Mouse (Mus musculus) layer of hippocampus, postnatal 14 days (tissue): Measurements from ENCODE around the gene 1700123L14Rik. TPM values are rescaled to one million over a fixed set of nuclear protein-coding genes. Genes with fewer than 3 reads are reported as not detected.
"Not testable (repeated sequence)": the region's sequence is repeated elsewhere in the genome, so short reads cannot be mapped to it uniquely, and the experiment has no call there.

Experiments
- DNase-seq, 2 experiments: peaks; one replicate each; pipeline ENCODE4 v3.0.0; 2021 to 2022; ENCODE audit warnings: low spot score in 2 of 2, mixed read lengths in 1 of 2
- long read RNA-seq, 2 experiments: library from polyadenylated mRNA; stranded (forward); transcript quantifications; one replicate each; pipeline ENCODE4 v2.0.0; 2021
- total RNA-seq, 2 experiments: library from RNA; stranded (reverse); gene quantifications; 2 replicates each; pipeline ENCODE4 v1.2.3; 2021

The 1700123L14Rik gene
- under 1 TPM in 1 of 2 experiments, not detected in 1; 0.25 TPM for total RNA-seq
- long read RNA-seq, experiment 1: 0 reads
- long read RNA-seq, experiment 2: 0 reads

DNA sequence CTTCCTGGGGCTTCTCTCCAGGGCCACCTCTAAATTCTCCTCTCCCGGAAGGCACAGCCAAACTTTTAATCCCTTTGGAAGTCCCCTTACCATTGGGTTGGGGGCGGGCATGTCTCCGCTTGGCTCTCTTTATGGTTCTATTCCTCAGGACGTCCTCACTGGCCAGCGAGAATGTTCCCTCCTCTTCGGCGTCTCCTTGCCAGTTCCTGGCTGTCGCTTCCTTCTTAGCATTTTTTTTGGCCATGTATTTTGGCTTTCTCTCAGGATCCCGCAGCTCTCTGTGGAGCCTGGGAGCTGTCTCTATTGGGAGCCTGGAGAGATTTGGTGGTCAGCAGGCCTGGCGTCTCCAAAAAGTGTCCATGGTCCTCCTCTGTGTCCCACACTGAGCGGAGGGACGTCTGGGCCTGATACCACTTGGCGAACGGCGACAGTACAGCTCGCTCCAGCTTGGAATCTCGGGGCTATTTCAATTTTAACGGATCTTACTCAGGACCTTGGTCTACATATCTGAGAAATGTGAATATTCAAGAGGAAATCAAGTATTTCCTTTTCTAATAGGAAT lies at the start of gene 1700123L14Rik:
TSS of gene 1700123L14Rik (minus strand) at position 426 of the 562 bp plus-strand sequence.
- peak in 1 of 2 experiments; percentile 13 for DNase-seq

DNA sequence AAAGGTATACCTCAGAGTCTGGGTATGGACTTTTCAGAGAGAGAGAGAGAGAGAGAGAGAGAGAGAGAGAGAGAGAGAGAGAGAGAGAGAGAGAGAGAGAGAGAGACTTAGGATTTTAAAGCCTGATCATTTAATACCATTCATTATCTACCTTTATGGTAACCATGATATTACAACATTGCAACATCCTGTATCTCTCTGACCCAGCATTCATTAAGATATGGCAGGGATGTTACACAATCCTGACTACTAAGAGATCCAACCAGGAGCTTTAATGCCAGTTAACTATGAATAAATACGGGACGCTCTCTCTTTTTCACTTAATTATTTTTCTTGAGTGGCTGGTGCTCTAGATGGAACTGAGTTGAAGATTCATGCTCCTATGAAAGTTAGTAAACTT lies 39.4 kb upstream of the 1700123L14Rik start:
- DNase-seq: no peak

DNA sequence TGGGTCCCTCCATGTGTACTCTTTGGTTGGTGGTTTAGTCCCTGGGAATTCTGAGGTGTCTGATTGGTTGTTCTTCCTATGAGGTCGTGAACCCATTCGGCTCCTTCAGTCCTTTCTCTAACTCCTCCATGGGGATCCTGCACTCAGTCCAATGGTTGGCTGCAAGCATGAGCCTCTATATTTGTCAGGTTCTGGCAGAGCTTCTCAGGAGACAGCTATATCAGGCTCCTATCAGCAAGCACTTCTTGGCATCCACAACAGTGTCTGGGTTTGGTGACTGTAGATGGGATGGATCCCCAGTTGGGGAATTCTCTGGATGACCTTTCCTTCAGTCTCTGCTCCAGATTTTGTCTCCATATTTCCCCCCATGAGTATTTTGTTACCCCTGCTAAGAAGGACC lies 32.9 kb upstream of the 1700123L14Rik start:
- DNase-seq: not testable (repeated sequence)

DNA sequence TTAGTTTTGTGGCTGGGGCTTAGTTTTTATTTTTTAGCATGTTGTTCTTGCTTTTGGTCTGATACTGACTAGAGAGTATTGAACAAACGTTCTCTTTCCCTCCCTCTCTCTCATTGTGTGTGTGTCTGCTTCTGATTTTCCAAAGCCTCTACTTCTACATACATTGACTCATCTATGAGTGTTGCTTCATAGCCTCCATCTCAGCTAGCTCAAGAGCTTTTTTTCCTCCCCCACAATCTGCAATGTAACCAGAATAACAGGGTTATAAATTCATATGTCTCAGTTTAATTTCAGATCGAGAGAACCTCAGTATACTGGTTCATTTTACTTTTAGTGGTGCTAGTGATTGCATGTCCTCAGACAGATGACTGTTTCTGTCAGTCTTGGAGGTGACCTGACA lies 20.5 kb upstream of the 1700123L14Rik start:
- DNase-seq: no peak

DNA sequence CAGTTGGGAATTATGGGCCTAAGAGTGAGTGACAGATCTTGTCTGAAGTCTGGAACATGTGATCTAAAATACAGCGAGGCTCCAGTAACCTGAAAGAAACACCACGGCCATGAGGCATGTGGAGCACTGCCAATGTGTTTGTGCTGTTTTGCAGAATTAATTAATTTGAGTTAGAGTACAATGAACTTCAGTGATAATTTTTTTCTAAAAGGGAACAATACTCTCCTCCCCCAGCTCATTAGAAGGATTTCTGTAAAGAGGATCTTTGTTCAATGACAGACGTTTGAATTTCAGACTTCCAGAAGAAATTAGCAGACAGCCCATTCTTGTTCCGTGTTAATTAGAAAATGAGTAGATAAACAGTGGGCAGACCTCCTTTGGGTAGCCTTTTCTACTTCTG lies 17.3 kb upstream of the 1700123L14Rik start:
- peak in 1 of 2 experiments; percentile 19 for DNase-seq

DNA sequence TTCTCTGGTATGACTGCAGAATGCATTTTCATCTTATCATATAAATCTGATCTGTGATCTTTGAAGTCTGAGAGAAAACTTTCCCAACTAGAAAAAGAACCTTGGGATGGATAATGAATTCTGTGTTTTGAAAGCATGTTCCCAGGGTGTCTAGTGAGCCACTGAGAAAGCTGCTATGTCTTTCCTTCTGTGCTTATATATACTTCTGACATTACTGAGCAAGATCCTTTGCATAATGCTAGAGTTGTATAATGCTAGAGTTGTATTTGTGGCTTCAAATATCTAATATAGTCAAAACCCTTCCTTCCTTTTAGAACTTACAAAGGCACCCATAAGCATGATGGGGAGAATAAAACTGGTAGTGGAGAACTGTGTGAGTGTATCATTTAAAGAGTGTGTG lies 12.5 kb upstream of the 1700123L14Rik start:
- no peak for DNase-seq

DNA sequence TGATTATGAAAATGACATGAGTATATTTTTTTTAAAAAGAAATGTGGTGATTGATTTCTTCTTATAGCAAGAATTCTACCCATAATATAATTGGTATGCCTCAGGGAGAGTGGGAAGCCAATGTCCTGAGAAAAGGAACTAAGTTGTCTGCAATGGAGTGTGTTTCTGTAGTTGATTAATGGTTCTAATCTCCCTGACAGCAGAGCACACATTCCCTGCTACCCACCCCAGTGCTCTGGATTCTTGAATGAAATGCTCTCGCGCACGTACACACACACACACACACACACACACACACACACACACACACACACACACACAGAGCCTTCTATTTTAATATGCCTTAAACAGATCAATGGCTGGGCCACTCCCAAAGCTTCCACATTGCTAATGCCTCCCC lies 7.6 kb upstream of the 1700123L14Rik start:
- no peak for DNase-seq

DNA sequence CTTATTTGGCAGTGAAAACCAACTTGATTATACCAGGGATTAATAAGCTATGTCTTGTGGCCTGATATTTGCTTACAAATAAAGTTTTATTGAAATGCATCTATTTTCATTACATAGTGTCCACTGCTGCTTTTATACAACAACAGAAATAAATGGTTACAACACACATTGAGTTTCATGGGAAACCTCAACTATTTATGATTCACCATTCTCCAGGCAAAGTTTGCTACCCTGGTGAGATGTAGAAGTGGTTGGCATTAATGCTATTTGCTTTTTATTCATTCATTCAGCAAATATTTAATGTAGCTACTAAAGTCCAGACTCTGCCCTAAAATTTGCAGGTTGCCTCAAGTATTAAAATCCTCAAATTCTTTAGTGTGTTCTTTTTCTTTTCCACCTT lies 988 bp upstream of the 1700123L14Rik start:
- DNase-seq: no peak

DNA sequence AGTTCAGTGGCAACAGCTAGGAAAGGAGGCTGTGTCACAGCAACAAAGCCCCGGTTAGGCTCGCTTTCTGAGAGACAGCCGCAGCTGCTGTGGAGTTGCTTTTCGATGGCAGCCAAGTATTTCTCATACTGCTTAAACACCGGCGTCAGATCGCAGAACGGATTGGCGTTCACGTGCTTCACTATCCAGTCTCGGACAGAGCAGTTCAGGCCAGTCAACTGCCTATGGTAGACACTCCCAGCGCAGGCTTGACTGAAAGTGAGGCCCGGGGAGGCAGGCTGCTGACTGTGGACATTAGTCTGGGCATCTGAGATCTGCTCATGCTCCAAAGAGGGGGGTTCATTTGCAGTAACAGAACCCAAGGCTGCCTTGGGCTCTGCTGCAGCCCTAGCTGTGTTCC lies 640 bp downstream of the 1700123L14Rik start:
- DNase-seq: peak in 1 of 2 experiments; percentile 8

DNA sequence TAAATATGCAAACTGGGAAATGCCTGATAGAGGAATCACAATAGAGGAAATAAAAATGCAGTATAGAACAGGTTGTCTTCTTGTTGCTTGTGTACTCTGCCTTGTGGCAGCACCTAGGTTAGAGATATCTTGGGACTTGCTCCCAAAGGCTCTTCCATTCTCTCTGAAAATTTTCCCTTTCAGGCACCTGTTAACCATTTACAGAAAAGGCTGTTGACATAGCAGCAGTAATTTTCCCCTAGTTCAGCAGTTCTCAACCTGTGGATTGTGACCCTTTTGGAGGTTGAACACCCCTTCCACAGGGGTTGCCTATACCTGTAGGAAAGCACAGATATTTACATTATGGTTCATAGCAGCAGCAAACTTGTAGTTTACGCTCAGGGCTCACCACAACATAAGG lies 22.7 kb downstream of the 1700123L14Rik start:
- DNase-seq: no peak

DNA sequence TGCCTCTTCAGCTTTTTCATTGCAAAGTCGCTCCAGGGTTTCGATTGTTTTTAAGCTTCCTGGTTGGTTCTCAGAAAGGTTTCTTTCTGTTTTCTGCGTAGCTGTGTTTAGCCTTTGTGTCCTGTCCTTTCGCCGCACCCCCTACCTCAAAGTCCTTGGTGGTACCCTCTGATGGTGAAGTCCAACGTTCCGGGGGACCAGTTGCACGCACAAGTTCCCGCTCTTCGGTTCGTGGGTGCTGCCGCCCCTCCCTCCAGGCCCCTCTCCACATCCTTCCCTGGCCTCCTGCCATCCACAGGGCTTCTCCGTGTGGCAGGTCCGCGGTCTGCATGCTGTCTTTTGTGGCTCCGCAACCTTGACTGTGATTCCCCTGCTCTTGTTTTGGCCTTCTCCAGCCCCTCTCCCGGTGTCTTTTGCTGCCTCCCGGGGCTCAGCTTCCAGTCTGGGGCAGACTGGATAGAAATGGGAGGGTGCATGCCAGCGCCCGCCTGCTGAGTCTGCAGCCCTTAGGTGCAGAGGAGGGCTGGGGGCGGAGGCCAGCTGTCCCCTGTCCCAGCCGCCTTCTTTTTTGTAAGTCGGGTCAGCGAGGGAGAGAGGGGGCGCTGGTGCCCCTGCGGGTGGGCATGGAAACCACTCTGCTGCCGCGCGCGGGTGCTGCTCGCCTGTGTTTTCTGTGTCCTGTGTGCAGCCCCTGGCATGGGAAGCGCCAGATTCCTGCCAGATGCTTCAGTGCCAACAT lies 49.3 kb downstream of the 1700123L14Rik start:
- DNase-seq: peak; percentile 72 to 82

DNA sequence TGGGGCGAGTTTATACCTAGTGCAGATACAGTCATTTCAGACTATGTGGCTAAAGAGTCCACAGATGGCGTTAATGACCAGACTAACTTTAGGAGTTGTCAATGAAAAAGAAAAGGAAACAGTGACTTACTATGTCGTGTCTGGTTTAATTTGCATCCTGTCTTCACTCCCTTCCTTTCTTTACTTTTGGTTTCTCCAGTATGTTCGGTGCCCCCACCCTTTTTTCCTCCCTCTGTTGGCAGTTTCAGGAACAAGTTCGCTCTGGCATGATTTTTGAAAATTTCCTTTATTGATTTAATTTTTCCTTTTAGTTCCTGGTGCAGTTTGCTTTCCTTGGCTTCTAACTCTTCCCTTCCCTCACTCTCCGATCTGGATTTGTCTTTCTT lies 49.9 kb downstream of the 1700123L14Rik start:
- no peak for DNase-seq

Other genes with a start within 250 kb of the 1700123L14Rik start
- gene Fam19a1, start 53.1 kb downstream of the 1700123L14Rik start, total RNA-seq: 10 to 100 TPM; 62.9 to 63.4 TPM